Comparison of ENCODE assay signal across 15 mouse cellular contexts in the genomic region with DNA sequence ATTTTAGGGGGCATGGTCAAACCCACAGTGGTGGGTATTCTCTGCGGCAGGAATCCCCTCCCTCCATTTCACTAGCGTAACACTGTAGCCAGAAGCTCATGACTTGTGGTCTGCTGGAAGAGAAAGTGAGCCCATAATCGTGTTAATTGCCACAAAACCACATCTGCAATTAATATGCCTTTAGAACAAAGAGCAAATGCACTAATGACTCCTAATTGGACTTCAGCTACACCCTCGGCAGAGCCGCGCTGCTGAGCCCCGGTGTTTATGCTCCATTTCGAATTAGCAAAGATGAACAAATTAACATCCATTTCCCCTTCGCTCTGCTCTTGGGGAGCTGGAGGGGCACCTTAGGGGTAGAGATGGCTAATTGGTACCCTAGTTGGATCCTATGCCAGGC.
"Had no signal": no experiment of that assay in that cellular context is flagged by ENCODE, and none has a peak within 500 bp of the region (broad histone marks: within the 10 kb centered on the region; RNA-seq: fewer than 3 reads in every experiment).

No protein-coding gene starts in this region.

- DNase-seq: kidney, adult 11 months; kidney, adult 9 months; kidney, postnatal 36 days; layer of hippocampus, adult 9-11 months; layer of hippocampus, postnatal 36 days; liver; liver, embryonic 13.5 days; liver, postnatal 0 days; lung, postnatal 14 days; right cerebral cortex, adult 18-20 months; right cerebral cortex, postnatal 25 days; thymus, postnatal 36 days had no signal

- H3K36me3 ChIP-seq: limb, embryonic 12.5 days; liver, embryonic 13.5 days; lung, embryonic 15.5 days had no signal

- ATAC-seq: liver, postnatal 0 days had no signal

- H3K4me1 ChIP-seq: liver, embryonic 13.5 days had no signal

- H3K4me3 ChIP-seq: limb, embryonic 12.5 days; liver, embryonic 13.5 days; lung, embryonic 15.5 days had no signal

- H3K27ac ChIP-seq: kidney, postnatal 0 days; limb, embryonic 12.5 days; liver, embryonic 13.5 days; lung, embryonic 15.5 days had no signal

- H3K4me2 ChIP-seq: limb, embryonic 12.5 days; liver, embryonic 13.5 days; lung, embryonic 15.5 days had no signal

- H3K9ac ChIP-seq: liver, embryonic 13.5 days; liver, postnatal 0 days; lung, embryonic 15.5 days had no signal

- H3K9me3 ChIP-seq: limb, embryonic 12.5 days; liver, embryonic 13.5 days; lung, embryonic 15.5 days had no signal
